Mouse (Mus musculus) thymus, adult 2 months (tissue): ENCODE results near the gene Ptdss2. TPM values are rescaled to one million over a fixed set of nuclear protein-coding genes. Genes with fewer than 3 reads are reported as not detected.
A peak's percentile ranks its signal among the peaks of the same experiment; 100 is the strongest.

ENCODE experiments used
- DNase-seq: peaks from one replicate; pipeline ENCODE4 v3.0.0; 2021
- H3K27ac ChIP-seq: fragments of 200-500 bp; 2 replicates; pipeline ENCODE4 v1.5.1; 2012; ENCODE audit warnings: low read length, control low read depth; ENCODE audit not compliant: control insufficient read depth, insufficient read depth
- H3K27me3 ChIP-seq: fragments of 200-500 bp; 2 replicates; pipeline ENCODE4 v1.6.1; 2012; ENCODE audit warnings: mild to moderate bottlenecking, low read length, moderate library complexity, mixed read lengths; ENCODE audit not compliant: control insufficient read depth, insufficient read depth
- H3K36me3 ChIP-seq: fragments of 200-500 bp; 2 replicates; pipeline ENCODE4 v1.6.1; 2012; ENCODE audit warnings: mild to moderate bottlenecking, low read length, moderate library complexity; ENCODE audit not compliant: control insufficient read depth, insufficient read depth
- H3K4me1 ChIP-seq: fragments of 200-500 bp; replicated peaks from 2 replicates; pipeline ENCODE4 v1.6.1; 2012; ENCODE audit warnings: low read length; ENCODE audit not compliant: control insufficient read depth, insufficient read depth
- H3K4me3 ChIP-seq: fragments of 200-500 bp; 2 replicates; pipeline ENCODE4 v1.5.1; 2012; ENCODE audit warnings: mild to moderate bottlenecking, low read length, control low read depth, moderate library complexity; ENCODE audit not compliant: control insufficient read depth, insufficient read depth
- CTCF ChIP-seq: fragments of 200-500 bp; IDR thresholded peaks from 2 replicates; pipeline ENCODE4 v1.5.1; 2012; ENCODE audit warnings: mild to moderate bottlenecking, control low read depth, low read length, moderate library complexity, borderline replicate concordance; ENCODE audit not compliant: control insufficient read depth, poor library complexity, insufficient read depth; ENCODE audit errors: extremely low read depth
- POLR2A ChIP-seq: fragments of 200-500 bp; IDR thresholded peaks from 2 replicates; pipeline ENCODE4 v1.6.1; 2012; ENCODE audit warnings: mild to moderate bottlenecking, low read length, control low read depth, moderate library complexity; ENCODE audit not compliant: control insufficient read depth, poor library complexity, insufficient read depth; ENCODE audit errors: extremely low read depth
- WGBS: fragments of 180-500 bp; shearing (Covaris S2); methylation state at CpG from one replicate; pipeline ENCODE4 v1.1.7; 2018; 5-methylcytosine and 5-hydroxymethylcytosine counted together
- polyA plus RNA-seq: library from polyadenylated mRNA; depleted of rRNA; stranded (reverse); fragments of >200 nt; gene quantifications from 2 replicates; pipeline ENCODE4 v1.2.3, GENCODE M21; 2012

Ptdss2 gene
- polyA plus RNA-seq, 1 experiment, result 33.8 TPM

- Histone ChIP-seq H3K27me3 (no peaks in the 10 kb centered on the region), H3K4me3 (no peak overlapping the region), H3K27ac (no peak overlapping the region), H3K36me3 (no peaks in the 10 kb centered on the region), H3K4me1 (peaks cover 9% of the 10 kb centered on the region)
- DNase-seq, result no peak
- 82% methylated on average over 3 of the region's 3 CpGs for WGBS
- no peak for TF ChIP-seq CTCF
- TF ChIP-seq POLR2A, result no peak
These were observed 2.7 kb upstream of the Ptdss2 start for GRCm38 (mm10) chr7:141119487-141119886.

GRCm38 (mm10) chr7:141120605-141121004 lies 1.6 kb upstream of the Ptdss2 start:
- H3K27ac ChIP-seq, result no peak overlapping the region
- TF ChIP-seq POLR2A, result no peak
- no peak for TF ChIP-seq CTCF
- H3K4me3 ChIP-seq, result no peak overlapping the region
- peaks cover 9% of the 10 kb centered on the region for H3K4me1 ChIP-seq
- DNase-seq, result no peak
- WGBS, result 93% methylated on average over 3 of the region's 3 CpGs
- H3K36me3 ChIP-seq, result no peaks in the 10 kb centered on the region
- no peaks in the 10 kb centered on the region for H3K27me3 ChIP-seq

GRCm38 (mm10) chr7:141121051-141121531 lies 1.1 kb upstream of the Ptdss2 start:
- Histone ChIP-seq H3K4me3 (no peak overlapping the region), H3K36me3 (no peaks in the 10 kb centered on the region), H3K27me3 (no peaks in the 10 kb centered on the region), H3K27ac (no peak overlapping the region), H3K4me1 (peaks cover 9% of the 10 kb centered on the region)
- DNase-seq, result no peak
- 85% methylated on average over 5 of the region's 5 CpGs for WGBS
- TF ChIP-seq POLR2A (no peak), CTCF (no peak)

DNA sequence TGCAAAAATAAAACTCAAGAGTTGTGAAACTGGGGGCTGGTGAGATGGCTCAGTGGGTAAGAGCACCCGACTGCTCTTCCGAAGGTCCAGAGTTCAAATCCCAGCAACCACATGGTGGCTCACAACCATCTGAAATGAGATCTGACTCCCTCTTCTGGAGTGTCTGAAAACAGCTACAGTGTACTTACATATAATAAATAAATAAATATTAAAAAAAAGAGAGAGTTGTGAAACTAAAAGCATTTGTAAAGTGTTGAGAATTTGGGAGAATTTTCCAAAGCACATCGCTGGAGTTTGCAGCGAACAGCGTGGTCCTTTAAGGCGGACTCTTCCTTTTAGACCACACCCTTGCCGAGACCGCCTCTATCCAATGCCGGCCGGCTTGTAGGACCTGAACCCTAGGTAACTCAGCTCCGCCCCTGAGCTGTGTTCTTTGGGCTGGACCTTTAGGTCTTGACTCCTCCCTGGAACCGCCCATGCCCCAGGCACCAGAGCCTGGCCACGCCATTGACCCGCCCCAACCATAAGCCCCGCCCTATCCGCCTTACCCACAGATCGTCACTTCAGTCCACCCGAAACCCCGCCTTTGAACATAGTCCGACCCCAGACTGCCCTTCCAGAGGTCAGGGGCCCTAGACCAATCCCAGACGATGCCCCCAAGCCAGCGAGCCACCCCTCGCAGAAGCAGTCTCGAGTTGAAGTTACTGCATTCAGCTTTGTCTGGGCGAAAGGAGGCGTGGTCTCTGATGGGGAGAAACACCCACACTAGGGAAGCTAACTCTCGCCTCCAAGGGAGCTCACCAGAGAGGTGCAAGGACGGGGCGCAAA lies 721 bp downstream of the Ptdss2 start:
- Histone ChIP-seq H3K4me1 (peaks cover 9% of the 10 kb centered on the region), H3K27ac (no peak overlapping the region), H3K4me3 (peak overlapping the region; percentile 61), H3K36me3 (no peaks in the 10 kb centered on the region), H3K27me3 (no peaks in the 10 kb centered on the region)
- TF ChIP-seq POLR2A, result peak; percentile 34; the same call in 1 of the 2 replicates
- 0 out of 2 replicates have a peak, but pooled peaks have one; percentile 16 for TF ChIP-seq CTCF
- 3% methylated on average over 29 of the region's 29 CpGs for WGBS
- DNase-seq, result peak; percentile 89

GRCm38 (mm10) chr7:141123517-141123856 lies 1.3 kb downstream of the Ptdss2 start:
- no peaks in the 10 kb centered on the region for H3K27me3 ChIP-seq
- H3K27ac ChIP-seq, result no peak overlapping the region
- H3K4me1 ChIP-seq, result peaks cover 9% of the 10 kb centered on the region
- no peak for DNase-seq
- peak overlapping the region; percentile 61 for H3K4me3 ChIP-seq
- 5% methylated on average over 15 of the region's 15 CpGs for WGBS
- TF ChIP-seq POLR2A (no peak), CTCF (no peak)
- H3K36me3 ChIP-seq, result no peaks in the 10 kb centered on the region

- Histone ChIP-seq H3K4me1 (peaks cover 8% of the 10 kb centered on the region), H3K27me3 (no peaks in the 10 kb centered on the region), H3K27ac (no peak overlapping the region), H3K4me3 (peak overlapping the region; percentile 97), H3K36me3 (peaks cover 4% of the 10 kb centered on the region; the same call in 1 of the 2 replicates)
- under 1% methylated on average over 59 of the region's 59 CpGs for WGBS
- peak; percentile 89 for DNase-seq
- TF ChIP-seq POLR2A (0 out of 2 replicates have a peak, but pooled peaks have one; percentile 12), CTCF (no peak; the same call in 1 of the 2 replicates)
These were observed 9.0 kb downstream of the Ptdss2 start for GRCm38 (mm10) chr7:141131024-141131820.
